Mouse (Mus musculus): ENCODE data around the gene Ebf1. TPM values are rescaled to one million over a fixed set of nuclear protein-coding genes. Genes with fewer than 3 reads are reported as not detected.

The Ebf1 gene
- polyA plus RNA-seq, 1 experiment from 2014 or later = 12.1 TPM

- Histone ChIP-seq H3K9me3 (no peaks in the 10 kb centered on the region), H3K27ac (no peak overlapping the region), H3K4me3 (replicated peaks) (no peak overlapping the region), H3K36me3 (no peaks in the 10 kb centered on the region), H3K4me2 (replicated peaks) (no peak overlapping the region), H3K9ac (no peak overlapping the region), H3K27me3 (replicated peaks) (no peaks in the 10 kb centered on the region), H3K4me1 (replicated peaks) (no peaks in the 10 kb centered on the region)
- no peak for ATAC-seq
- WGBS = 85% methylated on average over 6 of the region's 6 CpGs
Measured at GRCm38 (mm10) chr11:44983961-44984360, 366.8 kb downstream of the Ebf1 start.

- H3K36me3 ChIP-seq = no peaks in the 10 kb centered on the region
- no peak overlapping the region for H3K9ac ChIP-seq
- H3K4me2 ChIP-seq (replicated peaks) = no peak overlapping the region
- 50% methylated on average over 7 of the region's 7 CpGs for WGBS
- no peaks in the 10 kb centered on the region for H3K9me3 ChIP-seq
- no peak overlapping the region for H3K27ac ChIP-seq
- H3K27me3 ChIP-seq (replicated peaks) = no peaks in the 10 kb centered on the region
- no peaks in the 10 kb centered on the region for H3K4me1 ChIP-seq (replicated peaks)
- H3K4me3 ChIP-seq (replicated peaks) = no peak overlapping the region
- ATAC-seq = no peak
Measured at GRCm38 (mm10) chr11:44984381-44984780, 367.3 kb downstream of the Ebf1 start.

DNA sequence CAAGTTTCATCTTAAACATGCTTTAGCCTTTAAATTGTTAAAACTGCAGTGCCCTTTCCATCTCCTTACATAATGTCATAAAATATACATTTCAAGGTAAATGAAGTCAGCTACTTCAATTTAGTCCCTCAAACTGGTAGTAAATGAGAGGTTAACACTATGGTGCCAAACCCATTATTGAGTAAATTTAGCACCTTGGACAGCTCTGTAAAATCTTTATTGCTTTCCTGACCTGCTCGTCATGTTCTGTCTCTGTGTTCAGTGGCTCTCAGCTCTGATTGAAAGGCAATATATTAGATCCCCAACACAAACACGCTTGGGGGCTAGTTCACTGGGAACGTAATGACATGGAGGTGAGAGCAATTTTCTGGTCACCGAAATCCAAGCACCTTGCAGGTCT is 370.7 kb downstream of the Ebf1 start:
- 25% methylated on average over 4 of the region's 4 CpGs for WGBS
- Histone ChIP-seq H3K27me3 (replicated peaks) (no peaks in the 10 kb centered on the region), H3K4me3 (replicated peaks) (no peak overlapping the region), H3K9me3 (no peaks in the 10 kb centered on the region), H3K4me2 (replicated peaks) (no peak overlapping the region), H3K27ac (no peak overlapping the region), H3K4me1 (replicated peaks) (no peaks in the 10 kb centered on the region), H3K36me3 (no peaks in the 10 kb centered on the region), H3K9ac (no peak overlapping the region)
- no peak for ATAC-seq

DNA sequence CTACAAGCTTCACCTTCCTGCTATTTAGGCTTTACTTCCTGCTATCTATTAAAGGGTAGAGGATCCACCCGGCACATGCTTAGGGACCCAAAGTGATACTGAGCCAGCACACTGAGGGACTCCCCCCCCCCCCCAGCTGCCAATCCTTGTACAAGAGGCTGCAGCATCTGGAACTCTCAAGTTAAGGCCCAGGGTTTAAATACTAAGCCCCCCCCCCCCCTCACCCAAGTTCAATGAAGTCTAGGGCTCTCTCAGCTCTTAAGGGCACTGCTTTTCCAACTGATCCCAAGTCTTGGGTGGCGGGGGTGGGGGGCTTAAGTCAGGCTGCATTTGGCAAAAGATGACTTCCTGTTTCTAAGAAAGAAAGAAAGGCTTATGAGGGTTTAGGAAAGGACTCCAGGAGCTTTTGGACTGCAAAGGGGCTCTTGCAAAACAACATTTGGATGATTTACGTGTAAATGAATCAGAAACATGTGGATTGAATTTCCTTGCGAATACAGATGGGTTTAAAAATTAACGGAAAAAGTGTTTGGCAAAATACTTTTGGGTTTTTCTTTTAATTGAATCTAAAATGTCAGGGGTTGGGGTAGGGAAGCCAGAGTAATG is 385.7 kb downstream of the Ebf1 start:
- Histone ChIP-seq H3K9me3 (no peaks in the 10 kb centered on the region), H3K4me1 (replicated peaks) (no peaks in the 10 kb centered on the region), H3K4me3 (replicated peaks) (no peak overlapping the region), H3K9ac (no peak overlapping the region), H3K4me2 (replicated peaks) (no peak overlapping the region), H3K27ac (no peak overlapping the region), H3K36me3 (no peaks in the 10 kb centered on the region), H3K27me3 (replicated peaks) (no peaks in the 10 kb centered on the region)
- WGBS = 63% methylated on average over 5 of the region's 5 CpGs
- ATAC-seq = no peak

- no peak overlapping the region for H3K27ac ChIP-seq
- no peak overlapping the region for H3K4me3 ChIP-seq (replicated peaks)
- H3K9ac ChIP-seq = no peak overlapping the region
- H3K4me1 ChIP-seq (replicated peaks) = no peaks in the 10 kb centered on the region
- H3K36me3 ChIP-seq = no peaks in the 10 kb centered on the region
- no peaks in the 10 kb centered on the region for H3K9me3 ChIP-seq
- H3K4me2 ChIP-seq (replicated peaks) = no peak overlapping the region
- no peak for ATAC-seq
- 57% methylated on average over 9 of the region's 9 CpGs for WGBS
- H3K27me3 ChIP-seq (replicated peaks) = no peaks in the 10 kb centered on the region
Measured at GRCm38 (mm10) chr11:45003716-45004437, 386.8 kb downstream of the Ebf1 start.

DNA sequence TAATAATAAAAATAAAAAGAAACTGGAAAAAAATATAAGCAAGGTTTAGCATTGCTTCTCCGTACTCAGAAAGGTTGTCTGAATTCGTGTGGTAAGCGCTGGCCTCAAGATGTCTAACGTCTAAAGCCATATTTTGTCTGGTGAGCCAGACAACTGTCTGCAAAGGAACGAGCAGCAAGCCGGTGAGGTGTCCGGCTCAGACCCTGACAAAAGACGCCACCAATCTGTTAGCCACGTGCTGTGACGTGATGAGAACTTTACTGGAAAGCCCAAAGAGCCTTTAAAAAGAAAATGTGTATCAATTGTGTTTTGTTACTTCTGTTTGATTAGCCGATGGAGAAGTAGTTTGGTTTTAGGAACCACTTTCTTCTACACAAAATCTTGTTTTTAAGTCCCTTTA is 390.2 kb downstream of the Ebf1 start:
- Histone ChIP-seq H3K4me1 (replicated peaks) (no peaks in the 10 kb centered on the region), H3K36me3 (no peaks in the 10 kb centered on the region), H3K9me3 (no peaks in the 10 kb centered on the region), H3K27me3 (replicated peaks) (no peaks in the 10 kb centered on the region), H3K9ac (no peak overlapping the region), H3K27ac (no peak overlapping the region), H3K4me2 (replicated peaks) (no peak overlapping the region), H3K4me3 (replicated peaks) (no peak overlapping the region)
- WGBS = 82% methylated on average over 11 of the region's 11 CpGs
- ATAC-seq = no peak

GRCm38 (mm10) chr11:45008078-45008477 is 391.0 kb downstream of the Ebf1 start:
- ATAC-seq = no peak
- Histone ChIP-seq H3K27ac (no peak overlapping the region), H3K4me2 (replicated peaks) (peak overlapping the region; percentile 53), H3K9me3 (no peaks in the 10 kb centered on the region), H3K4me1 (replicated peaks) (no peaks in the 10 kb centered on the region), H3K27me3 (replicated peaks) (no peaks in the 10 kb centered on the region), H3K9ac (no peak overlapping the region), H3K4me3 (replicated peaks) (no peak overlapping the region), H3K36me3 (no peaks in the 10 kb centered on the region)
- 6% methylated on average over 7 of the region's 7 CpGs for whole genome bisulfite sequencing

GRCm38 (mm10) chr11:45008760-45009159 is 391.6 kb downstream of the Ebf1 start:
- no peak overlapping the region for H3K4me2 ChIP-seq (replicated peaks)
- WGBS = 91% methylated on average over 5 of the region's 5 CpGs
- no peak overlapping the region for H3K4me3 ChIP-seq (replicated peaks)
- no peaks in the 10 kb centered on the region for H3K4me1 ChIP-seq (replicated peaks)
- H3K9ac ChIP-seq = no peak overlapping the region
- H3K9me3 ChIP-seq = no peaks in the 10 kb centered on the region
- no peaks in the 10 kb centered on the region for H3K36me3 ChIP-seq
- ATAC-seq = no peak
- H3K27ac ChIP-seq = no peak overlapping the region
- no peaks in the 10 kb centered on the region for H3K27me3 ChIP-seq (replicated peaks)

DNA sequence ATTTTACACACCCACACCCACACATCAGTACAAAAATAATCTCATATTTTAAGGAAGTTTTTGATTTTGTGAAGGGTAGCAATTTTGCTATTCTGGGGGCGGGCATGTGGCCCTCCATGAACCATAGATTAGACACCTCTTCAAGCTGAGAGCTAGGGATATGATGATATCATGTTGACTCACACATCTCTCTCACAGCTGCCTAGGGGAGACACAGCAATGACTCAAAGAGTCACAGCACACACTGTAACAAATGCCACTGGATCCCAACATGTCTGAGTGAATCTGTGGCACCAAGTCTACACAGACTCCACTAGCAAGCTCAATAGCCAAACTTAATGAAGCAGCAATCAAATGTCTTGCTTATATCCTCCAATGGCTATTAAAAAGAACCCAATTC is 395.0 kb downstream of the Ebf1 start:
- Histone ChIP-seq H3K27me3 (replicated peaks) (no peaks in the 10 kb centered on the region), H3K4me2 (replicated peaks) (no peak overlapping the region), H3K4me1 (replicated peaks) (no peaks in the 10 kb centered on the region), H3K9me3 (no peaks in the 10 kb centered on the region), H3K9ac (no peak overlapping the region), H3K4me3 (replicated peaks) (no peak overlapping the region), H3K36me3 (no peaks in the 10 kb centered on the region), H3K27ac (no peak overlapping the region)
- no peak for ATAC-seq
- WGBS = 81% methylated on average over 1 of the region's 1 CpGs

DNA sequence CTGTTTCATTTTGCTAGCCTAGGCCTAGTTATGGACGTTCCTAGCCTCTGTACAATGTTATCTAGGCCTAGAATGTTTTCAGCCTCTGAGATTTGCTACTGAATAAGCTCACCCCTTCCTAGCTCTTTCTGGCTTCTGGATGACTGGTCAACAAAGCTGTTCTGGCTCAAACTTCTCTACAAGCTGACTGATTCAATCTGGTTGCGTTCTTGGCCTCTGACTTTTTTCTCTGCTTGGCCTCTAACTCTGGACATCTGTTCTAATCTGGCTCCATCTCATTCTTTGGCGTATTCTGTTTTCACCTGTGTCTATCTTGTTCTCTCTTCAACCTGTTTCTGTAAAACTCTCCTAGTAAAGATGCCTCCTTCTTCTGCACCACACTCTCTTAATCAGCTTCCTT is 400.4 kb downstream of the Ebf1 start:
- Histone ChIP-seq H3K27me3 (replicated peaks) (no peaks in the 10 kb centered on the region), H3K4me1 (replicated peaks) (no peaks in the 10 kb centered on the region), H3K27ac (no peak overlapping the region), H3K4me3 (replicated peaks) (no peak overlapping the region), H3K9ac (no peak overlapping the region), H3K4me2 (replicated peaks) (no peak overlapping the region), H3K36me3 (no peaks in the 10 kb centered on the region), H3K9me3 (no peaks in the 10 kb centered on the region)
- no peak for ATAC-seq
- 67% methylated on average over 3 of the region's 3 CpGs for WGBS

GRCm38 (mm10) chr11:45026012-45026411 is 408.9 kb downstream of the Ebf1 start:
- Histone ChIP-seq H3K9ac (no peak overlapping the region), H3K4me2 (replicated peaks) (no peak overlapping the region), H3K36me3 (no peaks in the 10 kb centered on the region), H3K27ac (no peak overlapping the region), H3K4me3 (replicated peaks) (no peak overlapping the region), H3K4me1 (replicated peaks) (no peaks in the 10 kb centered on the region), H3K27me3 (replicated peaks) (no peaks in the 10 kb centered on the region), H3K9me3 (no peaks in the 10 kb centered on the region)
- 89% methylated on average over 5 of the region's 5 CpGs for WGBS
- ATAC-seq = no peak

GRCm38 (mm10) chr11:45026674-45027073 is 409.6 kb downstream of the Ebf1 start:
- H3K4me2 ChIP-seq (replicated peaks) = peak overlapping the region; percentile 33
- ATAC-seq = no peak

GRCm38 (mm10) chr11:45027076-45027475 is 410.0 kb downstream of the Ebf1 start:
- 55% methylated on average over 7 of the region's 7 CpGs for WGBS
- H3K4me3 ChIP-seq (replicated peaks) = no peak overlapping the region
- no peaks in the 10 kb centered on the region for H3K4me1 ChIP-seq (replicated peaks)
- H3K27ac ChIP-seq = no peak overlapping the region
- no peak for ATAC-seq
- no peaks in the 10 kb centered on the region for H3K36me3 ChIP-seq
- no peaks in the 10 kb centered on the region for H3K9me3 ChIP-seq
- no peak overlapping the region for H3K9ac ChIP-seq
- no peaks in the 10 kb centered on the region for H3K27me3 ChIP-seq (replicated peaks)
- no peak overlapping the region for H3K4me2 ChIP-seq (replicated peaks)

More at GRCm38 (mm10) chr11:45026674-45027073, 409.6 kb downstream of the Ebf1 start:
- Histone ChIP-seq H3K4me1 (replicated peaks) (no peaks in the 10 kb centered on the region), H3K9ac (no peak overlapping the region), H3K36me3 (no peaks in the 10 kb centered on the region), H3K9me3 (no peaks in the 10 kb centered on the region), H3K27me3 (replicated peaks) (no peaks in the 10 kb centered on the region), H3K4me3 (replicated peaks) (no peak overlapping the region), H3K27ac (no peak overlapping the region)
- WGBS = 27% methylated on average over 11 of the region's 11 CpGs

All from intestine, embryonic 15.5 days (tissue).